Mouse (Mus musculus) forebrain, embryonic 13.5 days (tissue): Measurements from ENCODE around the gene Rnaseh2b. TPM values are rescaled to one million over a fixed set of nuclear protein-coding genes. Genes with fewer than 3 reads are reported as not detected.
A peak's percentile ranks its signal among the peaks of the same experiment; 100 is the strongest.

Experiments used
- ATAC-seq: fragments of 200-750 bp; cut with Nextera tagmentation; 2 replicates; pipeline ENCODE4 v1.8.0; 2017
- H3K27ac ChIP-seq: fragments of 300-500 bp; sonication (generic); 2 replicates; pipeline ENCODE4 v1.5.1; 2015; ENCODE audit warnings: inconsistent platforms, mild to moderate bottlenecking, moderate library complexity
- H3K27me3 ChIP-seq: fragments of 300-500 bp; sonication (generic); 2 replicates; pipeline ENCODE4 v1.6.1; 2015; ENCODE audit warnings: mild to moderate bottlenecking, inconsistent platforms
- H3K36me3 ChIP-seq: fragments of 300-500 bp; sonication (generic); 2 replicates; pipeline ENCODE4 v1.6.1; 2015; ENCODE audit warnings: mild to moderate bottlenecking, inconsistent platforms; ENCODE audit not compliant: poor library complexity, severe bottlenecking
- H3K4me1 ChIP-seq: fragments of 300-500 bp; sonication (generic); 2 replicates; pipeline ENCODE4 v1.6.1; 2015; ENCODE audit warnings: inconsistent platforms
- H3K4me2 ChIP-seq: fragments of 300-500 bp; sonication (generic); 2 replicates; pipeline ENCODE4 v1.6.1; 2015; ENCODE audit warnings: inconsistent platforms, mild to moderate bottlenecking, moderate library complexity
- H3K4me3 ChIP-seq: fragments of 300-500 bp; sonication (generic); 2 replicates; pipeline ENCODE4 v1.5.1; 2015; ENCODE audit warnings: mild to moderate bottlenecking, inconsistent platforms
- H3K9ac ChIP-seq: fragments of 300-500 bp; sonication (generic); 2 replicates; pipeline ENCODE4 v1.6.1; 2015; ENCODE audit warnings: mild to moderate bottlenecking, inconsistent platforms
- H3K9me3 ChIP-seq: fragments of 300-500 bp; sonication (generic); replicated peaks from 2 replicates; pipeline ENCODE4 v1.6.1; 2016; ENCODE audit warnings: inconsistent platforms
- WGBS: fragments of 180-500 bp; shearing (Covaris S2); methylation state at CpG from one replicate; pipeline ENCODE4 v1.1.7; 2015; 5-methylcytosine and 5-hydroxymethylcytosine counted together
- polyA plus RNA-seq: library from polyadenylated mRNA; unstranded; fragments of >200 nt; fragmentation: Nextera tagmentation; extraction: Ambion mirVana; gene quantifications from 2 replicates; pipeline ENCODE4 v1.2.1, GENCODE M21; 2015

The Rnaseh2b gene
- polyA plus RNA-seq, 1 experiment from 2014 or later: 102 TPM

DNA sequence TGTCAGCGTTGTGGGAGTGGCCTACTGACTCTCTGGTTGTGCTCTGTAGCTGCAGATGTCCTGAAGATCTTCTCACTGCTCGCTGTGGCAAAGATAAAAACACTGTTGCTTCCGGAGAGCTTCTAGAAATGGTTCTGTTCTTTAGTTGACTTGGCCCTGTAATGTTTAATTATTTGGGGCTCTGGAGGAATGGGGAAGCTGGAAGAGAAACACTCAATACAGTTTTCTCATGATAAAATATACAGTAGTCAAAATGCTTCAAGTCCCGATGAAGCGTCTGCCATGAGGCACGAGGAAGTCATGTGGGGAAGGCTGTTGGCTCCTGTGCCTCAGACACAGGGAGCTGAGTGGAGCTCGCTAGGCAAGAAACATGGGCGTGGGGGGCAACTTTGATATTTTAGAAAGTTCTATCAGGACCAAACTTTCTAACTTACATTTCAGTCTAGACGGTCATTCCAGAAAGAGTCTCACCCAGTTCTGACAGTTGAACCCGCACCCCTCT, 50.3 kb downstream of the Rnaseh2b start:
- no peaks in the 10 kb centered on the region for H3K9me3 ChIP-seq
- peaks cover 45% of the 10 kb centered on the region for H3K4me1 ChIP-seq
- H3K27ac ChIP-seq: peak overlapping the region; percentile 51; the same call in 1 of the 2 replicates
- 76% methylated on average over 10 of the region's 10 CpGs for WGBS
- no peak overlapping the region for H3K4me2 ChIP-seq
- no peak overlapping the region for H3K4me3 ChIP-seq
- ATAC-seq: 0 out of 2 replicates have a peak, but pooled peaks have one; percentile 57
- H3K27me3 ChIP-seq: no peaks in the 10 kb centered on the region
- H3K9ac ChIP-seq: no peak overlapping the region
- no peaks in the 10 kb centered on the region for H3K36me3 ChIP-seq

GRCm38 (mm10) chr14:62346570-62346969, 54.2 kb downstream of the Rnaseh2b start:
- Histone ChIP-seq H3K27ac (peak overlapping the region; percentile 3; the same call in 1 of the 2 replicates), H3K4me3 (no peak overlapping the region), H3K27me3 (no peaks in the 10 kb centered on the region), H3K9ac (peak overlapping the region; percentile 30; the same call in 1 of the 2 replicates), H3K9me3 (no peaks in the 10 kb centered on the region), H3K4me2 (0 out of 2 replicates have a peak overlapping the region, but pooled peaks have one; percentile 16), H3K4me1 (peaks cover 37% of the 10 kb centered on the region), H3K36me3 (peaks cover 21% of the 10 kb centered on the region)
- 33% methylated on average over 11 of the region's 11 CpGs for WGBS
- no peak for ATAC-seq

DNA sequence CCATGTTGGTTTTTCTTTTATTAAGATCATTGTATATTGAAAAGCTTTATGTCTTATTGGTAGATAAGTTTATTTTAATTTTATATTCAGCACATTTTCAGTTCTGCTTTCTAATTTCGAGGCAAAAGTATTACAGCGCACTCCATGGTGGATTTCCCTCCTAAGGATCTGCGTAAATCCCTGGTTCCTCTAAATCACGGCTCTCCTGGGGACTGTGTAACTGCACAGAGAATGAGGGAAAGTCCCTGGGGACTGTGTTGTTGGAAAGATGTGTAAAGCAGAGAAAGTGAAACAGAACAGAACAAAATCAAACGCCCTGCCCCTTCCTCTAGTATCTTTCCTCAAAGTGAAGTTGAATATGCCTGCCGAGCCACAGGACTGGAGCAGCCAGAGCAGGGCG, 54.7 kb downstream of the Rnaseh2b start:
- H3K27me3 ChIP-seq: no peaks in the 10 kb centered on the region
- no peak overlapping the region for H3K27ac ChIP-seq
- ATAC-seq: no peak
- H3K4me1 ChIP-seq: peaks cover 32% of the 10 kb centered on the region
- H3K4me2 ChIP-seq: no peak overlapping the region
- H3K4me3 ChIP-seq: no peak overlapping the region
- no peaks in the 10 kb centered on the region for H3K9me3 ChIP-seq
- peaks cover 25% of the 10 kb centered on the region for H3K36me3 ChIP-seq
- 79% methylated on average over 7 of the region's 7 CpGs for WGBS
- H3K9ac ChIP-seq: no peak overlapping the region

DNA sequence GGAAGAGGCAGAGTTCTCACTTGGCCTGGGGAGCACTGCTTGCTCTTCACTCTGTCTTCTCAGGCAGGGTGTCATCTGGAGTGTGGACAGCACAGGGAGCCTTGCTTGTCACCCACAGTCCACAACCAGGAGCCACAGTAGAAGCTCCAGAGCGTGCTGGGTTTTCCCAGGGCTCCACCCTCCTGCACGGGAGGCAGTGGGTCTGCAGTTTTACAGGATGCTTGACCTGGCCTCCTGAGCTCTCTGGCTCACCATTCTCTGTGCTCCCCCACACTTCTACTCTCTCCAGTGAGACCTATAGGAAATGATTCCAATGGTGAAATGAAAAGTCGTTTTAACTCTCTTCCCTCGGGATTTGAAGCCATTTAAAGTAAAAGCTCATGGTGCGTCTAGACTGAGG, 57.4 kb downstream of the Rnaseh2b start:
- no peak overlapping the region for H3K4me2 ChIP-seq
- no peak overlapping the region for H3K27ac ChIP-seq
- ATAC-seq: no peak
- H3K36me3 ChIP-seq: peaks cover 31% of the 10 kb centered on the region
- no peaks in the 10 kb centered on the region for H3K27me3 ChIP-seq
- H3K4me3 ChIP-seq: no peak overlapping the region
- H3K4me1 ChIP-seq: peaks cover 17% of the 10 kb centered on the region
- 89% methylated on average over 5 of the region's 5 CpGs for WGBS
- H3K9ac ChIP-seq: no peak overlapping the region
- H3K9me3 ChIP-seq: no peaks in the 10 kb centered on the region

- Histone ChIP-seq H3K4me3 (no peak overlapping the region), H3K9ac (no peak overlapping the region), H3K9me3 (no peaks in the 10 kb centered on the region), H3K36me3 (peaks cover 31% of the 10 kb centered on the region), H3K27ac (no peak overlapping the region), H3K4me1 (peaks cover 17% of the 10 kb centered on the region), H3K27me3 (no peaks in the 10 kb centered on the region), H3K4me2 (no peak overlapping the region)
- WGBS: 82% methylated on average over 4 of the region's 4 CpGs
- no peak for ATAC-seq
Observed at GRCm38 (mm10) chr14:62350186-62350585, 57.8 kb downstream of the Rnaseh2b start.

- WGBS: 90% methylated on average over 3 of the region's 3 CpGs
- Histone ChIP-seq H3K4me2 (no peak overlapping the region), H3K9me3 (no peaks in the 10 kb centered on the region), H3K9ac (no peak overlapping the region), H3K4me3 (no peak overlapping the region), H3K4me1 (peaks cover 17% of the 10 kb centered on the region), H3K27ac (no peak overlapping the region), H3K36me3 (peaks cover 31% of the 10 kb centered on the region), H3K27me3 (no peaks in the 10 kb centered on the region)
- no peak for ATAC-seq
Observed at GRCm38 (mm10) chr14:62350890-62351289, 58.5 kb downstream of the Rnaseh2b start.

DNA sequence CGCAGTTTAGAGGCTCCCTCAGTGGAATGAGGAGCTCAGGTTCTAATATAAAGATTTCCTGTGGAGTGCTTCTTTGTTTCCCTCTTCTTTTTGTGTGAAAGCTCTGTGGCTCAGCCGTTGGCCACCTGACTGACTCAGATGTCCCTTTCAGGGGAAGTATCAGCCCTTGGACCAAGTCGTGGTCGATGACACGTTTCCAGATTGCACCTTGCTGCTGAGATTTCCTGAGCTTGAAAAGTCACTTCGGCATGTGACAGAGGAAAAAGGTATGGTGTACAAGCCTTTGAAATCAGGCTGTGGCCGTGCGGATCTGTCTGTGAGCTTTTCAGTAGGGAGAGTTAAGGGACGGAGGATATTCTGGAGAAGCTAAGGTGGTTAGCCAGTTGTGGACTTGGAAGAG, 61.0 kb downstream of the Rnaseh2b start:
- Histone ChIP-seq H3K4me3 (no peak overlapping the region), H3K27me3 (no peaks in the 10 kb centered on the region), H3K9me3 (no peaks in the 10 kb centered on the region), H3K4me1 (no peaks in the 10 kb centered on the region), H3K36me3 (peaks cover 31% of the 10 kb centered on the region), H3K27ac (no peak overlapping the region), H3K9ac (no peak overlapping the region), H3K4me2 (no peak overlapping the region)
- WGBS: 61% methylated on average over 9 of the region's 9 CpGs
- ATAC-seq: no peak

DNA sequence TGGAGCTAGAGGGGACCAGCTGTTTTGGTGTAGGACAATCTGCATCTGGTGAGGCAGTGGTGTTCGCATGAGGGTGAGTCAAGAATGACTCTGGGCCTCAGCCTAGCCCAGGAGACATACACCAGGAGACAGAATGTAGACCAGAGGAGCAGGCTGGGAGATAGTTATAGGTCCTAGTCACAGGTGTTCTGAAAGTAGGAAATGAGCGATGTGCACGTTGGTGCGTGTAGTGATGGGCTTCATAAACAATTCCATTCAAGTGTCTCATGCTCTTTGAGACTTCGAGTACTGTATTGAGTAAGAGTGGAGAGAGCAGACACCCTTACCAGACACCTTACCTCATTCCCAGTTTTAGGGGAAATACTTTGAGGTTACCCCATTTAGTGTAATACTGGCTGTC, 61.4 kb downstream of the Rnaseh2b start:
- H3K36me3 ChIP-seq: peaks cover 29% of the 10 kb centered on the region
- no peaks in the 10 kb centered on the region for H3K4me1 ChIP-seq
- no peaks in the 10 kb centered on the region for H3K27me3 ChIP-seq
- no peak for ATAC-seq
- no peaks in the 10 kb centered on the region for H3K9me3 ChIP-seq
- no peak overlapping the region for H3K27ac ChIP-seq
- H3K4me3 ChIP-seq: no peak overlapping the region
- H3K4me2 ChIP-seq: no peak overlapping the region
- H3K9ac ChIP-seq: no peak overlapping the region
- WGBS: 95% methylated on average over 5 of the region's 5 CpGs

GRCm38 (mm10) chr14:62355201-62355600, 62.8 kb downstream of the Rnaseh2b start:
- no peaks in the 10 kb centered on the region for H3K27me3 ChIP-seq

DNA sequence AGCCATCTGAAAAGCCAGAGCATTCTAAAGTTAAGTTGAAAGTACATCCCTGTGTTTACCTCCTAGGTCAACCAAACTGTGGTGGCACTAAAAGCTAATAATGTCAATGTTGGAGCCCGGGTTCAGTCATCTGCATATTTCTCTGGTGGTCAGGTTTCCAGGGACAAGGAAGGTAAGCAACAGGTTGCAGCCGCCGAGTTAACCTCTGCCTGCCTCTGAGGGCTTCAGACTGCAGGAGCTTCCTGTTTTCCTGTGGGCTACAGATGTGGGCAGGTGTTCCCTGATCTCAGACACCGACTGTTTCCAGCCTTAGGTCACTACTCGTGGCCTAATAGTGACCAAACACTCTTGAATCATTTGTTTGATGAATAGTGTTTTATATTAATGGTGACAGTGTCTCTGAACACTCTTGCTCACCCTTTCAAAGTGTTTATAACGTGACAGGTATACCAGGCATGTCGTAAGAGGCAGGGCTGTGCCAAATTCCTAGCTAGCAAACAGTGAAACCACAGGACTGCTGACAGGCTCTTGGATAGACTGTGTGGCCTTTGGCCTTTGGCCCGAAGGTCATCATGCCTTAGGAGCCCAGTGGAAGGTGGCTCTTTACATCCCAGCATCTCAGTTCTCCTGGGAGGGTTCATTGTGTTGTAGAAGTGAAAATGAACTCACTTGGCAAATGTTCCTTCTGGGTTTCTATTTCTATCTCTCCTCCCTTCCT, 69.0 kb downstream of the Rnaseh2b start:
- Histone ChIP-seq H3K4me3 (no peak overlapping the region), H3K27me3 (no peaks in the 10 kb centered on the region), H3K9ac (no peak overlapping the region), H3K36me3 (peaks cover 58% of the 10 kb centered on the region), H3K27ac (no peak overlapping the region), H3K9me3 (no peaks in the 10 kb centered on the region), H3K4me2 (no peak overlapping the region), H3K4me1 (no peaks in the 10 kb centered on the region)
- WGBS: 89% methylated on average over 8 of the region's 8 CpGs
- ATAC-seq: no peak

More at GRCm38 (mm10) chr14:62355201-62355600, 62.8 kb downstream of the Rnaseh2b start:
- H3K9ac ChIP-seq: no peak overlapping the region
- no peak overlapping the region for H3K4me2 ChIP-seq
- H3K9me3 ChIP-seq: no peaks in the 10 kb centered on the region
- 88% methylated on average over 7 of the region's 7 CpGs for WGBS
- no peak overlapping the region for H3K27ac ChIP-seq
- peaks cover 22% of the 10 kb centered on the region for H3K36me3 ChIP-seq
- no peaks in the 10 kb centered on the region for H3K4me1 ChIP-seq
- ATAC-seq: no peak
- no peak overlapping the region for H3K4me3 ChIP-seq

DNA sequence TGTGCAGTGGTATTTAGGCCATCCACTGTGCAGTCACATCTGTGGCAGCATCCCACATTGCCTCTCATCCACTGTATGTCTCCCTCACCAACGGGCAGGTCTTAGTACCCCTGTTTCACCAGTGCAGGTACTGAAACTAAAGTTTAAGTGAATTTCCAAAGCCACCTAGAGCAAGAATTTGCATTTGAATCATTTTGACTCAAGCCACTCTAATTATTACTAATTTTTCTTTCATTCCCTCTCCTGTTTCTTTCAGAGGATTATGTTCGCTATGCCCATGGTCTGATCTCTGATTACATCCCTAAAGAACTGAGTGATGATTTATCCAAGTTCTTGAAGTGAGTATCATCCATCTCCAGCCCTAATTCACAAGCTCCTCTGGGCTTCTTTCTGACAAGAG, 71.4 kb downstream of the Rnaseh2b start:
- no peak overlapping the region for H3K27ac ChIP-seq

GRCm38 (mm10) chr14:62370819-62371218, 78.4 kb downstream of the Rnaseh2b start:
- 88% methylated on average over 6 of the region's 6 CpGs for whole genome bisulfite sequencing
- Histone ChIP-seq H3K9ac (no peak overlapping the region), H3K27me3 (no peaks in the 10 kb centered on the region), H3K36me3 (peaks cover 49% of the 10 kb centered on the region), H3K9me3 (no peaks in the 10 kb centered on the region), H3K4me2 (no peak overlapping the region), H3K4me3 (no peak overlapping the region), H3K27ac (no peak overlapping the region), H3K4me1 (peaks cover 10% of the 10 kb centered on the region)
- no peak for ATAC-seq

More for the DNA sequence above, 71.4 kb downstream of the Rnaseh2b start:
- no peaks in the 10 kb centered on the region for H3K9me3 ChIP-seq
- no peak overlapping the region for H3K4me3 ChIP-seq
- H3K9ac ChIP-seq: no peak overlapping the region
- ATAC-seq: no peak
- H3K4me2 ChIP-seq: no peak overlapping the region
- no peaks in the 10 kb centered on the region for H3K4me1 ChIP-seq
- no peaks in the 10 kb centered on the region for H3K27me3 ChIP-seq
- peaks cover 79% of the 10 kb centered on the region for H3K36me3 ChIP-seq
- 88% methylated on average over 2 of the region's 2 CpGs for WGBS
